Comparison of ENCODE assay signal across 8 mouse cellular contexts in the genomic region with DNA sequence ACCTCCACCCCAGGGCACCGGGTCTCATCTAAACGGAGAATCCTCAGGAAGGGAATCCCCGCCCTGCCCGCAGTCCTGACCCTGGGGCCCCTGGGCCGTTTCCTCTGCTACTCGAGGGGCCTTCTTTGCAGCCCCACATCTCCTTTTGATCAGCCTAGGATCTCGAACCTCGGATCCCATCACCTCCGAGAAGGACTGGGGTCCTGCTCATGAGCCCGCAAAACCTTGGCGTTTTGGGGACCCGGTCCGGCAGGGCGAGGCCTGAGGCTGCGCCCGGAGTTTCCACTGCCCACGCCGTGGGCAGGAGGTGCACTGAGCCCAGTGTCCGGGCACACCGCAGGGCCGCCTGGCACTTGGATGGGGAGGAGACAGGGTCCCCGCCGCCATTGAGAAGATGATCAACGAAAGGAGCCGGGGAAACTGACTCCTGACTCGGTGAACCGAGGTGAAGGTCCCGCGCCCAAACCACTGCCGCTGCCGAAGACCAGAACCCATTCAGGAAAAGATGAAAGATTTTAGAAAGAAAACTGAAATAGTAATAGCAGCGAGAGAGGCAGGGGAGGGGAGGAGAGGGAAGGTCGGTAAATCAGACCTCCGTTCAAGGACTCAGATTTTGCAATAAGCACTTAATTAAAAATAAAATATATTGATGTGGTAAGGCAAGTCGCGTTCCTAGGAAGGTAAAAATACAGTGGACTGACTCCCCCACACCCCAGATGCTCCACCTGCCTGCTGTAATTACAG.
DNase-seq lines count a peak whose midpoint lies in the region; ATAC-seq and TF ChIP-seq lines count a peak whose summit lies in the region.

No protein-coding gene starts in this region.

- peak; percentile 20 to 28 for DNase-seq in cerebellum, postnatal 14 days
- no peak for DNase-seq in cerebellum, adult 9-11 months
- DNase-seq in midbrain, postnatal 0 days (ENCODE audit: low spot score), result no peak
- DNase-seq in right cerebral cortex, postnatal 36 days (ENCODE audit: low spot score in 2 of 2), result no peak
- DNase-seq in urinary bladder, postnatal 25 days (ENCODE audit: low spot score), result no peak

- WGBS in forebrain, embryonic 13.5 days, result 5% methylated on average over 36 of the region's 36 CpGs
- 4% methylated on average over 36 of the region's 36 CpGs for WGBS in limb, embryonic 12.5 days
- 6% methylated on average over 36 of the region's 36 CpGs for WGBS in midbrain, postnatal 0 days

- peak overlapping the region; percentile 66 for H3K4me2 ChIP-seq in forebrain, embryonic 13.5 days
- peak overlapping the region; percentile 59 for H3K4me2 ChIP-seq in limb, embryonic 12.5 days
- peak overlapping the region; percentile 55 for H3K4me2 ChIP-seq in midbrain, postnatal 0 days (ENCODE audit: low read depth, low read length, poor library complexity, severe bottlenecking)

- no peak for TF ChIP-seq POLR2A in ES-Bruce4 (IDR thresholded peaks at IDR 0.05; ENCODE audit: insufficient read depth, low read length)

- peak overlapping the region; percentile 42 for H3K4me3 ChIP-seq in ES-Bruce4 (ENCODE audit: low read depth, low read length)
- H3K4me3 ChIP-seq in forebrain, embryonic 13.5 days, result peak overlapping the region; percentile 40
- peak overlapping the region; percentile 41 for H3K4me3 ChIP-seq in limb, embryonic 12.5 days (replicated peaks)
- H3K4me3 ChIP-seq in midbrain, postnatal 0 days (ENCODE audit: low read depth, low read length), result peak overlapping the region; percentile 27

- ATAC-seq in forebrain, embryonic 13.5 days, result peak; percentile 12
- no peak for ATAC-seq in limb, embryonic 12.5 days (ENCODE audit: insufficient number of reproducible peaks, insufficient read depth, low FRiP score, low TSS enrichment, low read depth)
- no peak for ATAC-seq in midbrain, postnatal 0 days (ENCODE audit: low FRiP score)

- peak overlapping the region; percentile 53 for H3K9ac ChIP-seq in ES-Bruce4 (ENCODE audit: low read depth, poor library complexity, severe bottlenecking)
- peak overlapping the region; percentile 70 for H3K9ac ChIP-seq in forebrain, embryonic 13.5 days
- peak overlapping the region; percentile 23; the same call in 1 of the 2 replicates for H3K9ac ChIP-seq in limb, embryonic 12.5 days (replicated peaks)
- H3K9ac ChIP-seq in midbrain, postnatal 0 days (replicated peaks; ENCODE audit: low read length, poor library complexity, severe bottlenecking), result peak overlapping the region; percentile 50

- no peaks in the 10 kb centered on the region for H3K9me3 ChIP-seq in ES-Bruce4 (replicated peaks; ENCODE audit: control insufficient read depth, insufficient read depth, low read length, poor library complexity, severe bottlenecking)
- H3K9me3 ChIP-seq in forebrain, embryonic 13.5 days (replicated peaks), result no peaks in the 10 kb centered on the region
- H3K9me3 ChIP-seq in limb, embryonic 12.5 days, result no peaks in the 10 kb centered on the region
- H3K9me3 ChIP-seq in midbrain, postnatal 0 days (ENCODE audit: low read length), result no peaks in the 10 kb centered on the region

- no peak for TF ChIP-seq EP300 in ES-Bruce4 (IDR thresholded peaks at IDR 0.05; ENCODE audit: insufficient read depth, low read depth, low read length)

- no peaks in the 10 kb centered on the region for H3K36me3 ChIP-seq in ES-Bruce4 (ENCODE audit: control insufficient read depth, insufficient read depth, low read length, poor library complexity, severe bottlenecking)
- no peaks in the 10 kb centered on the region for H3K36me3 ChIP-seq in forebrain, embryonic 13.5 days (ENCODE audit: poor library complexity, severe bottlenecking)
- no peaks in the 10 kb centered on the region for H3K36me3 ChIP-seq in limb, embryonic 12.5 days
- H3K36me3 ChIP-seq in midbrain, postnatal 0 days (ENCODE audit: insufficient read depth, low read length), result no peaks in the 10 kb centered on the region

- no peaks in the 10 kb centered on the region for H3K27me3 ChIP-seq in ES-Bruce4 (ENCODE audit: control insufficient read depth, insufficient read depth, low read length, poor library complexity, severe bottlenecking)
- no peaks in the 10 kb centered on the region for H3K27me3 ChIP-seq in forebrain, embryonic 13.5 days
- peaks cover 52% of the 10 kb centered on the region for H3K27me3 ChIP-seq in limb, embryonic 12.5 days
- no peaks in the 10 kb centered on the region for H3K27me3 ChIP-seq in midbrain, postnatal 0 days (ENCODE audit: insufficient read depth, low read length)

- no peak overlapping the region for H3K27ac ChIP-seq in ES-Bruce4 (ENCODE audit: insufficient read depth, low read length)
- H3K27ac ChIP-seq in forebrain, embryonic 13.5 days, result peak overlapping the region; percentile 92
- H3K27ac ChIP-seq in limb, embryonic 12.5 days, result no peak overlapping the region
- peak overlapping the region; percentile 7 for H3K27ac ChIP-seq in midbrain, postnatal 0 days (ENCODE audit: low read depth, low read length)

- no peaks in the 10 kb centered on the region for H3K4me1 ChIP-seq in ES-Bruce4 (ENCODE audit: control insufficient read depth, insufficient read depth, low read length)
- H3K4me1 ChIP-seq in forebrain, embryonic 13.5 days, result peaks cover 45% of the 10 kb centered on the region
- H3K4me1 ChIP-seq in limb, embryonic 12.5 days (replicated peaks), result peaks cover 18% of the 10 kb centered on the region
- H3K4me1 ChIP-seq in midbrain, postnatal 0 days (ENCODE audit: insufficient read depth, low read length), result no peaks in the 10 kb centered on the region

- no peak for TF ChIP-seq CTCF in ES-Bruce4 (IDR thresholded peaks at IDR 0.05; ENCODE audit: low read depth, low read length)
- TF ChIP-seq CTCF in midbrain, postnatal 0 days (IDR thresholded peaks at IDR 0.05), result no peak

Comparison
In these comparisons a context has a peak if more than half of its experiments do, and no peak if none do; other contexts are left out.
1. DNase-seq: peak in cerebellum, postnatal 14 days (2 of 2); none in cerebellum, adult 9-11 months (single experiment), midbrain, postnatal 0 days (single experiment), right cerebral cortex, postnatal 36 days (0 of 2) and urinary bladder, postnatal 25 days (single experiment).
2. H3K27ac ChIP-seq: peak in forebrain, embryonic 13.5 days (single experiment) and midbrain, postnatal 0 days (single experiment); none in ES-Bruce4 (single experiment) and limb, embryonic 12.5 days (single experiment).
3. Peak in every context shown above with its lines, with median percentiles within 50 percentile points of each other: H3K4me3 ChIP-seq, H3K9ac ChIP-seq and H3K4me2 ChIP-seq.